Mouse (Mus musculus) forebrain, embryonic 12.5 days (tissue): ENCODE data around the gene Kdm6b. TPM values are rescaled to one million over a fixed set of nuclear protein-coding genes. Genes with fewer than 3 reads are reported as not detected.

Source experiments
- ATAC-seq: fragments of 200-750 bp; cut with Nextera tagmentation; 2 replicates; pipeline ENCODE4 v1.8.0; 2017; ENCODE audit warnings: moderate TSS enrichment; ENCODE audit not compliant: low FRiP score
- H3K27ac ChIP-seq: fragments of 300-500 bp; sonication (generic); 2 replicates; pipeline ENCODE4 v1.5.1; 2016; ENCODE audit warnings: mild to moderate bottlenecking
- H3K27me3 ChIP-seq: fragments of 300-500 bp; sonication (generic); 2 replicates; pipeline ENCODE4 v1.6.1; 2016; ENCODE audit warnings: mild to moderate bottlenecking
- H3K36me3 ChIP-seq: fragments of 300-500 bp; sonication (generic); replicated peaks from 2 replicates; pipeline ENCODE4 v1.6.1; 2016; ENCODE audit warnings: mild to moderate bottlenecking
- H3K4me1 ChIP-seq: fragments of 300-500 bp; sonication (generic); 2 replicates; pipeline ENCODE4 v1.6.1; 2016
- H3K4me2 ChIP-seq: fragments of 300-500 bp; sonication (generic); 2 replicates; pipeline ENCODE4 v1.6.1; 2016; ENCODE audit warnings: mild to moderate bottlenecking, moderate library complexity
- H3K4me3 ChIP-seq: fragments of 300-500 bp; sonication (generic); replicated peaks from 2 replicates; pipeline ENCODE4 v1.5.1; 2016; ENCODE audit warnings: mild to moderate bottlenecking
- H3K9ac ChIP-seq: fragments of 300-500 bp; sonication (generic); 2 replicates; pipeline ENCODE4 v1.6.1; 2016; ENCODE audit warnings: mild to moderate bottlenecking
- H3K9me3 ChIP-seq: fragments of 300-500 bp; sonication (generic); 2 replicates; pipeline ENCODE4 v1.6.1; 2016
- WGBS: fragments of 180-500 bp; shearing (Covaris S2); methylation state at CpG from one replicate; pipeline ENCODE4 v1.1.7; 2016; 5-methylcytosine and 5-hydroxymethylcytosine counted together
- polyA plus RNA-seq: library from polyadenylated mRNA; unstranded; fragments of >200 nt; fragmentation: Nextera tagmentation; extraction: Ambion mirVana; gene quantifications from 2 replicates; pipeline ENCODE4 v1.2.1, GENCODE M21; 2016

Kdm6b gene
- polyA plus RNA-seq, 1 experiment from 2014 or later, result 50.8 TPM

GRCm38 (mm10) chr11:69417449-69418384, 4.2 kb upstream of the Kdm6b start:
- Histone ChIP-seq H3K27me3 (peaks cover 24% of the 10 kb centered on the region), H3K4me2 (peak overlapping the region; percentile 95), H3K36me3 (peaks cover 7% of the 10 kb centered on the region), H3K4me1 (peaks cover 74% of the 10 kb centered on the region), H3K9ac (peak overlapping the region; percentile 66), H3K9me3 (no peaks in the 10 kb centered on the region), H3K4me3 (peak overlapping the region; percentile 66), H3K27ac (peak overlapping the region; percentile 99)
- under 1% methylated on average over 39 of the region's 39 CpGs for WGBS
- ATAC-seq, result peak; percentile 39

DNA sequence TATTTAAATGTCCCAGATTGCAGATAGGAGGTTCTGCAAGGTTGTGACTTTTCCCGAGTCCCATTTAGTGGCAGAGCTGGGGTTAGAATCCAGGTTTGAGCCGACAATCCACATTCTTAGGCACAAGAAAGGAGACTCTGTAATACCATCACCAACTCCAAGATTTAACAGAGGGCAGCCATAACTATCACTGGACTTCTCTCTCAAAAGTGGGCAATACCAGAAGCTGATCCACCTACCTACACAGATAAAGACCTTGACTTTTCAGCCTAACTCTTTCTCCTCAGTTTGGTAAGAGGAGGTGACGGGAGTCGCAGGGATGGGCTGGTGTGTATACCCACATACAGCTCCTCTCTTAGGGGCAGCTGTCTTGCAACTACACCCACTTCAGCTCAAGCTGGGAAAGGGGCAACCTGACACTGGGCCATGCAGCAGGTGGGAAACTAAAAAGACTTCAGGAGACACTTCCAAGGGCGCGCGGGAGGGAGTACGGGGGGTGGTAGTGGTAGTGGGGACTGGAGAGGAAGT, 3.5 kb upstream of the Kdm6b start:
- WGBS, result 2% methylated on average over 8 of the region's 8 CpGs
- Histone ChIP-seq H3K4me1 (peaks cover 81% of the 10 kb centered on the region), H3K27ac (peak overlapping the region; percentile 99)

GRCm38 (mm10) chr11:69416509-69416908, 3.0 kb upstream of the Kdm6b start:
- Histone ChIP-seq H3K4me3 (peak overlapping the region; percentile 66), H3K27ac (peak overlapping the region; percentile 99), H3K36me3 (peaks cover 14% of the 10 kb centered on the region), H3K27me3 (peaks cover 12% of the 10 kb centered on the region), H3K4me1 (peaks cover 82% of the 10 kb centered on the region), H3K9ac (peak overlapping the region; percentile 98; the same call in 1 of the 2 replicates), H3K4me2 (peak overlapping the region; percentile 95), H3K9me3 (no peaks in the 10 kb centered on the region)
- under 1% methylated on average over 4 of the region's 4 CpGs for WGBS
- ATAC-seq, result no peak

More for the DNA sequence above, 3.5 kb upstream of the Kdm6b start:
- peak overlapping the region; percentile 95 for H3K4me2 ChIP-seq
- H3K9me3 ChIP-seq, result no peaks in the 10 kb centered on the region
- H3K4me3 ChIP-seq, result peak overlapping the region; percentile 66
- H3K9ac ChIP-seq, result peak overlapping the region; percentile 56
- ATAC-seq, result no peak
- H3K36me3 ChIP-seq, result peaks cover 12% of the 10 kb centered on the region
- peaks cover 17% of the 10 kb centered on the region for H3K27me3 ChIP-seq

DNA sequence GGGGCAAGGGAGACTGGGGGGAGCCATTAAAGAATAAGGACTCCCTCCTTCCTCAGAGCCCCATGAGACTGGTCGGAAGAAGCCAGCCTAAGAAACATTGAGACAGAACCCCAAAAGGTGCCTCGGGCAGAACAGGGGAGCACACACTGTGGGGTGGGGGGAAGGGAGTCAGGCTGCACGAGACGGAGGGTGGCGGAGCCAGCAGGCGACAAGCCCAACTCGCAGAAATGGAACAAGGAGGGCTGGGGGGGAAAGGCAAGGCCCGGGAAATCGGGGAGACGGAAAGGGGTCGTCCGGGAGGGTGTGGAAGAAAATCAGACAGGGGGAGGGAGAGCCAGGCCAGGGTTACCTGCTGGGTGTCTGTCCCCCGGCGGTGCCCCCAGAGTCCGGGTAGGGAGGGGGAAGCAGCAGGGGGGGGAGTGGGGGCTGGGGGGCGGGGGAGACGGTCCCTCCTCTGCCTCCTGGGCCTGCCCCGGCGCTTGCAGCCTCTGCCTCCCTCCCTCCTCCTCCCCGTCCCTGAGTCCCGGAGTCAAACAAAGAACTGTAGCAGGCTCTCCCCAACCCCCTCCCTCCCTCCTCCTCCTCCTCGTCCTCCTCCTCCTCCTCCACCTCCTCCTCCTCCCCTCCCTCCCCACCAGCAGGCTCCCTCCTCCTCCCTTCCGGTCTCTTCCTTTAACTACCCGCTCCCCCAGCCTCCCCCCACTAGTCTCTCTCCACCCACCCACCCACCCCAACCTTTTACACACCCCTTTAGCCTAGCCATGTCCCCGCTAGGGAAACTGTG, 2.4 kb upstream of the Kdm6b start:
- Histone ChIP-seq H3K4me2 (peak overlapping the region; percentile 95), H3K27ac (peak overlapping the region; percentile 99), H3K36me3 (peaks cover 14% of the 10 kb centered on the region), H3K27me3 (peaks cover 5% of the 10 kb centered on the region), H3K9me3 (no peaks in the 10 kb centered on the region), H3K9ac (peak overlapping the region; percentile 98), H3K4me3 (peak overlapping the region; percentile 66), H3K4me1 (peaks cover 77% of the 10 kb centered on the region)
- WGBS, result 3% methylated on average over 10 of the region's 25 CpGs
- peak; percentile 15; the same call in 1 of the 2 replicates for ATAC-seq

- WGBS, result 3% methylated on average over 3 of the region's 3 CpGs
- Histone ChIP-seq H3K27ac (peak overlapping the region; percentile 99), H3K4me2 (peak overlapping the region; percentile 95), H3K9ac (peak overlapping the region; percentile 98), H3K36me3 (peaks cover 14% of the 10 kb centered on the region), H3K27me3 (no peaks in the 10 kb centered on the region; the same call in 1 of the 2 replicates), H3K9me3 (no peaks in the 10 kb centered on the region), H3K4me3 (peak overlapping the region; percentile 66), H3K4me1 (peaks cover 74% of the 10 kb centered on the region)
- no peak for ATAC-seq
Measured at GRCm38 (mm10) chr11:69415327-69415667, 1.8 kb upstream of the Kdm6b start.

- Histone ChIP-seq H3K36me3 (peaks cover 14% of the 10 kb centered on the region), H3K9ac (peak overlapping the region; percentile 98), H3K27ac (peak overlapping the region; percentile 99), H3K4me1 (peaks cover 68% of the 10 kb centered on the region), H3K4me3 (peak overlapping the region; percentile 66), H3K9me3 (no peaks in the 10 kb centered on the region), H3K4me2 (peak overlapping the region; percentile 95), H3K27me3 (no peaks in the 10 kb centered on the region)
- no peak for ATAC-seq
- 9% methylated on average over 4 of the region's 4 CpGs for WGBS
Measured at GRCm38 (mm10) chr11:69414421-69415326, 1.2 kb upstream of the Kdm6b start.

- peak overlapping the region; percentile 98 for H3K9ac ChIP-seq
- H3K36me3 ChIP-seq, result peaks cover 21% of the 10 kb centered on the region
- no peaks in the 10 kb centered on the region for H3K27me3 ChIP-seq
- ATAC-seq, result no peak
- no peaks in the 10 kb centered on the region for H3K9me3 ChIP-seq
- H3K4me3 ChIP-seq, result peak overlapping the region; percentile 66
- H3K4me2 ChIP-seq, result peak overlapping the region; percentile 95
- peak overlapping the region; percentile 99 for H3K27ac ChIP-seq
- peaks cover 62% of the 10 kb centered on the region for H3K4me1 ChIP-seq
- WGBS, result 64% methylated on average over 7 of the region's 7 CpGs
Measured at GRCm38 (mm10) chr11:69412548-69412947, 927 bp downstream of the Kdm6b start.

- Histone ChIP-seq H3K9me3 (no peaks in the 10 kb centered on the region), H3K36me3 (peaks cover 29% of the 10 kb centered on the region), H3K27me3 (no peaks in the 10 kb centered on the region), H3K27ac (peak overlapping the region; percentile 99), H3K4me1 (peaks cover 59% of the 10 kb centered on the region), H3K4me2 (peak overlapping the region; percentile 95), H3K9ac (peak overlapping the region; percentile 98), H3K4me3 (peak overlapping the region; percentile 66)
- no peak for ATAC-seq
- under 1% methylated on average over 38 of the region's 39 CpGs for WGBS
Measured at GRCm38 (mm10) chr11:69411538-69412203, 1.8 kb downstream of the Kdm6b start.

DNA sequence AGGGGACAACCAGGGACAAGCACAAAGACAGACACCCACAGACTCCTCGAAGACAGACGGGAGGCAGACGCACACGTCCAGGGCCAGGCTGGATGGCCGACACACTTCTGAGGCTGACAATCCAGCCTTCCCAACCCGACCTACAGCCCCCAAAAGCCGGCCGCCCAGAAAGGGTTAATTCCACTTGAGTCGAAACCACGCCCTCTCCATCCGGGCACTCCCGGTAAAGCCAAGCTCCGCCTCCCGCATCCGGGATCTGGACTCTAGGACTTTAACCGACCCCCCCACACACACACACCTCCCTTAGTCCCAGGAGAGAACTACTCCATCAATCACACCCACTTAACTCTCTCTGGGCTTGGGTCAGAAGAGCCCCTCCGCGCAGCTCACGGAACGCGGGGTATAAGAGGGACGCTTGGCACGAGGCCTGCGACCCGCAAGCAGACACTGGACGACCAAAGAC, 2.4 kb downstream of the Kdm6b start:
- Histone ChIP-seq H3K4me3 (peak overlapping the region; percentile 66), H3K9ac (peak overlapping the region; percentile 98), H3K4me1 (peaks cover 57% of the 10 kb centered on the region), H3K27me3 (no peaks in the 10 kb centered on the region), H3K36me3 (peaks cover 35% of the 10 kb centered on the region), H3K9me3 (no peaks in the 10 kb centered on the region), H3K4me2 (peak overlapping the region; percentile 95), H3K27ac (peak overlapping the region; percentile 99)
- 0% methylated on average over 26 of the region's 26 CpGs for WGBS
- peak; percentile 62 for ATAC-seq

- no peaks in the 10 kb centered on the region for H3K9me3 ChIP-seq
- peak; percentile 5 for ATAC-seq
- peak overlapping the region; percentile 98 for H3K9ac ChIP-seq
- H3K27me3 ChIP-seq, result no peaks in the 10 kb centered on the region
- WGBS, result 1% methylated on average over 41 of the region's 41 CpGs
- H3K27ac ChIP-seq, result peak overlapping the region; percentile 99
- peak overlapping the region; percentile 66 for H3K4me3 ChIP-seq
- peaks cover 57% of the 10 kb centered on the region for H3K4me1 ChIP-seq
- H3K4me2 ChIP-seq, result peak overlapping the region; percentile 95
- H3K36me3 ChIP-seq, result peaks cover 41% of the 10 kb centered on the region
Measured at GRCm38 (mm10) chr11:69410310-69411072, 3.0 kb downstream of the Kdm6b start.
